Mouse (Mus musculus): Measurements from ENCODE around the gene Rhox4b. TPM values are rescaled to one million over a fixed set of nuclear protein-coding genes. Genes with fewer than 3 reads are reported as not detected.
"Not testable (repeated sequence)": the region's sequence is repeated elsewhere in the genome, so short reads cannot be mapped to it uniquely, and the experiment has no call there.

Rhox4b gene
- total RNA-seq (2022): not detected

DNA sequence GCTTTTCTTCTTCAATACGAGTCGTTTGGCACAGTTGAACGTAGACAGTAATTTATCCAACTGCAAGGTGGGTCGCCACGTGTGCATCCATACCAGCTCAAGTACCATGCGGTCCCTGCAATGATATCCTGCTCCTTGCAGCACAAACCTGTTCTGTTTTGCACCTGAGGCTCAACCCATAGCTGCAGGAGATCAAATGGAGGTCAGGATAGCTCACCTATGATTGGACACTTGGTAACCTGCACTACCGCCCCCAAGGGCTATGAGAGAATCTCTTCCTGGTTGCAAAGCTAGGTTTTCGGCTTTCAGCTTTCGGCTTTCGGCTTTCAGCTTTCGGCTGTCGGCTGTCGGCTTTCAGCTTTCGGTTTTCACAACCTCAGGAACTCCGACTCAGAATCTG, at the start of gene Rhox4b:
Gene Rhox4b (plus strand): TSS at position 301 of the 400 bp plus-strand sequence.
- DNase-seq: not testable (repeated sequence)

DNA sequence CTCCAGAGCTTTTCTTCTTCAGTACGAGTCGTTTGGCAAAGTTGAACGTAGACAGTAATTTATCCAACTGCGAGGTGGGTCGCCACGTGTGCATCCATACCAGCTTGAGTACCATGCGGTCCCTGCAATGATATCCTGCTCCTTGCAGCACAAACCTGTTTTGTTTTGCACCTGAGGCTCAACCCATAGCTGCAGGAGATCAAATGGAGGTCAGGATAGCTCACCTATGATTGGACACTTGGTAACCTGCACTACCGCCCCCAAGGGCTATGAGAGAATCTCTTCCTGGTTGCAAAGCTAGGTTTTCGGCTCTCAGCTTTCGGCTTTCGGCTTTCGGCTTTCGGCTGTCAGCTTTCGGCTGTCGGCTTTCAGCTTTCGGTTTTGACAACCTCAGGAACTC, 41.7 kb upstream of the Rhox4b start, which contains the start of gene Rhox4a2:
Gene Rhox4a2 (plus strand): TSS at position 301 of the 400 bp plus-strand sequence.
- DNase-seq: not testable (repeated sequence)

DNA sequence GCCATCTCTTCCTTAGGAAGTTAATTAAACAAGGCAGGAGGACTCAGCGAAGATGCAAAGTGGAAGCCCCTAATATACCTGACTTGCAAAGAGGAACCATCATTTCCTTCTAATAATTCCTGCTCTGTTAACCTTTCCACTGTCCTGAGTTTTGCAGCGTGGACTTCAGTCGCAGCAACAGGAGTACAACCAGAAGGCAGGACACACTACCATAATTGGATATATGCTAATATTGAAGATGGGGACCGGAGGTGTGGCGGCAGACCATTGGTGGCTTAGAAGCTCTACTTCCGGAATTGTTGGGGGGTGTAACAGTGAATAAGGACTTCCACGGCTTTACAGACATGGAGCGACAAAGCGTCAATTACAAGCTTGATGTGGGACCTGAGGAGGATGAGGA, 20.5 kb upstream of the Rhox4b start, which contains the start of gene Rhox2b:
Gene Rhox2b (plus strand): TSS at position 301 of the 400 bp plus-strand sequence.
- not testable (repeated sequence) for DNase-seq

DNA sequence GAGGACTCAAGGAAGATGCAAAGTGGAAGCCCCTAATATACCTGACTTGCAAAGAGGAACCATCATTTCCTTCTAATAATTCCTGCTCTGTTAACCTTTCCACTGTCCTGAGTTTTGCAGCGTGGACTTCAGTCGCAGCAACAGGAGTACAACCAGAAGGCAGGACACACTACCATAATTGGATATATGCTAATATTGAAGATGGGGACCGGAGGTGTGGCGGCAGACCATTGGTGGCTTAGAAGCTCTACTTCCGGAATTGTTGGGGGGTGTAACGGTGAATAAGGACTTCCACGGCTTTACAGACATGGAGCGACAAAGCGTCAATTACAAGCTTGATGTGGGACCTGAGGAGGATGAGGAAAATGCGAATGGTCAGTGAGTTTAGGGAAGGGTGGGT, 21.1 kb downstream of the Rhox4b start, which contains the start of gene Rhox2c:
Gene Rhox2c (plus strand): TSS at position 301 of the 400 bp plus-strand sequence.
- DNase-seq: not testable (repeated sequence)

DNA sequence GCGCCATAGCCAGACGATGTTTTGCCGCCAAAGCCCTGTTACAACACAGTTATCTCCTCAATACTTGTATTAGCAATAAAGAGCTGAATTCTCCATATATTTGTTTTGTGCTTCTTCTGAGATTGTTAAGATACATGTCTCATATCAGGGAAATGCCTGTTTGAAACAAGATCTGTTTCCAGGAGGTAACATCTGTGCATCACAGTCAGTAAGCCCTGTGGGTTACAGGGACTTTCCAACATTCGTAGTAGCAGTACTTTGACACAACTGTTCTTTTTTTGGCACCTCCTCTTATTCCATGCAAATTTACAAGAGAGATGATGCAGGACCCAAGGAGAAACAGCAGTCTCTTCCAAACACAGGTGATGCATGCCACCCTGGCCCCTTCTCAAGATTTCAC, 26.0 kb downstream of the Rhox4b start, which contains the start of gene Rhox3c:
Gene Rhox3c (plus strand): TSS at position 301 of the 400 bp plus-strand sequence.
- not testable (repeated sequence) for DNase-seq

DNA sequence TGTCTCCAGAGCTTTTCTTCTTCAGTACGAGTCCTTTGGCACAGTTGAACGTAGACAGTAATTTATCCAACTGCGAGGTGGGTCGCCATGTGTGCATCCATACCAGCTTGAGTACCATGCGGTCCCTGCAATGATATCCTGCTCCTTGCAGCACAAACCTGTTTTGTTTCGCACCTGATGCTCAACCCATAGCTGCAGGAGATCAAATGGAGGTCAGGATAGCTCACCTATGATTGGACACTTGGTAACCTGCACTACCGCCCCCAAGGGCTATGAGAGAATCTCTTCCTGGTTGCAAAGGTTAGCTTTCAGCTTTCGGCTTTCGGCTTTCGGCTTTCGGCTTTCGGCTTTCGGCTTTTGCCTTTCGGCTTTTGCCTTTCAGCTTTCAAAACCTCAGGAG, 47.7 kb downstream of the Rhox4b start, which contains the start of gene Rhox4c:
Gene Rhox4c (plus strand): TSS at position 301 of the 400 bp plus-strand sequence.
- DNase-seq: not testable (repeated sequence)

Other genes starting within 250 kb of the Rhox4b start
- 100 to 1,000 TPM; 250 to 390 (median 291) TPM for gene Ndufa1, start 241.3 kb upstream of the Rhox4b start, total RNA-seq (2022)
- gene Rnf113a1, start 241.2 kb upstream of the Rhox4b start, total RNA-seq (2022): 1 to 10 TPM; 4.6 to 5.5 (median 5.3) TPM
- gene Gm9, start 221.5 kb upstream of the Rhox4b start, total RNA-seq (2022): not detected
- gene Rhox1, start 210.2 kb upstream of the Rhox4b start, total RNA-seq (2022): not detected
- gene Rhox2a, start 187.5 kb upstream of the Rhox4b start, total RNA-seq (2022): not detected
- not detected for gene Rhox3a, start 182.6 kb upstream of the Rhox4b start, total RNA-seq (2022)
- not detected for gene Rhox4a, start 167.2 kb upstream of the Rhox4b start, total RNA-seq (2022)
- gene Rhox3a2, start 52.5 kb upstream of the Rhox4b start, total RNA-seq (2022): not detected
- gene Rhox4a2, start 41.6 kb upstream of the Rhox4b start, total RNA-seq (2022): not detected
- gene Rhox2b, start 20.4 kb upstream of the Rhox4b start, total RNA-seq (2022): not detected
- gene Rhox2c, start 21.2 kb downstream of the Rhox4b start, total RNA-seq (2022): not detected
- gene Rhox3c, start 26.1 kb downstream of the Rhox4b start, total RNA-seq (2022): not detected
- gene Rhox4c, start 47.8 kb downstream of the Rhox4b start, total RNA-seq (2022): not detected
- gene Rhox2d, start 60.9 kb downstream of the Rhox4b start, total RNA-seq (2022): not detected
- gene Rhox4d, start 81.9 kb downstream of the Rhox4b start, total RNA-seq (2022): not detected
- gene Rhox2e, start 98.0 kb downstream of the Rhox4b start, total RNA-seq (2022): not detected
- gene Rhox3e, start 109.5 kb downstream of the Rhox4b start, total RNA-seq (2022): not detected
- not detected for gene Rhox4e, start 124.9 kb downstream of the Rhox4b start, total RNA-seq (2022)
- gene Rhox2f, start 138.9 kb downstream of the Rhox4b start, total RNA-seq (2022): not detected
- gene Rhox3f, start 148.5 kb downstream of the Rhox4b start, total RNA-seq (2022): not detected
- gene Rhox4f, start 175.2 kb downstream of the Rhox4b start, total RNA-seq (2022): not detected
- not detected for gene Rhox3g, start 196.1 kb downstream of the Rhox4b start, total RNA-seq (2022)
- not detected for gene Rhox2g, start 211.0 kb downstream of the Rhox4b start, total RNA-seq (2022)
- not detected for gene Rhox4g, start 218.8 kb downstream of the Rhox4b start, total RNA-seq (2022)
- gene Rhox3h, start 236.3 kb downstream of the Rhox4b start, total RNA-seq (2022): not detected
- gene Rhox2h, start 240.8 kb downstream of the Rhox4b start, total RNA-seq (2022): not detected

All from adrenal gland, adult 8-10 months (tissue).